Mouse (Mus musculus) limb, embryonic 12.5 days (tissue): Measurements from ENCODE around the gene Cpm. TPM values are rescaled to one million over a fixed set of nuclear protein-coding genes. Genes with fewer than 3 reads are reported as not detected.

Experiments used
- polyA plus RNA-seq: library from polyadenylated mRNA; unstranded; fragments of >200 nt; fragmentation: Nextera tagmentation; extraction: Ambion mirVana; gene quantifications from 2 replicates; pipeline ENCODE4 v1.2.1, GENCODE M21; 2016

Cpm gene
- polyA plus RNA-seq, 1 experiment from 2014 or later, result 30.0 TPM

Other genes starting within 250 kb of the Cpm start
- gene Cpsf6, start 249.5 kb upstream of the Cpm start, polyA plus RNA-seq, result 231 and 234 TPM in 2 replicates
- gene Mdm2, start 81.3 kb downstream of the Cpm start, polyA plus RNA-seq, result 57.9 and 59.7 TPM in 2 replicates
- 43.8 and 47.2 TPM in 2 replicates for gene Slc35e3, start 116.9 kb downstream of the Cpm start, polyA plus RNA-seq
- gene Nup107, start 163.2 kb downstream of the Cpm start, polyA plus RNA-seq, result 94.9 and 97.7 TPM in 2 replicates
- 146 and 154 TPM in 2 replicates for gene Rap1b, start 216.5 kb downstream of the Cpm start, polyA plus RNA-seq